Mouse (Mus musculus): ENCODE data around the gene Cdk14. TPM values are rescaled to one million over a fixed set of nuclear protein-coding genes. Genes with fewer than 3 reads are reported as not detected.
"Not testable (repeated sequence)": the region's sequence is repeated elsewhere in the genome, so short reads cannot be mapped to it uniquely, and the experiment has no call there.

Cdk14 gene
- total RNA-seq, 2 experiments from 2014 or later: 0.11 to 0.23 TPM

GRCm38 (mm10) chr5:5368389-5369164 is 51.5 kb downstream of the Cdk14 start:
- ATAC-seq (replicated peaks; ENCODE audit: low FRiP score, low TSS enrichment, poor library complexity, severe bottlenecking): no peak

GRCm38 (mm10) chr5:5367550-5367949 is 52.6 kb downstream of the Cdk14 start:
- no peak for ATAC-seq (replicated peaks; ENCODE audit: low FRiP score, low TSS enrichment, poor library complexity, severe bottlenecking)

GRCm38 (mm10) chr5:5365285-5366076 is 54.6 kb downstream of the Cdk14 start:
- no peak for ATAC-seq (replicated peaks; ENCODE audit: low FRiP score, low TSS enrichment, poor library complexity, severe bottlenecking)

- no peak for ATAC-seq (replicated peaks; ENCODE audit: low FRiP score, low TSS enrichment, poor library complexity, severe bottlenecking)
Measured at GRCm38 (mm10) chr5:5361684-5362083, 58.4 kb downstream of the Cdk14 start.

GRCm38 (mm10) chr5:5360338-5360737 is 59.8 kb downstream of the Cdk14 start:
- ATAC-seq (replicated peaks; ENCODE audit: low FRiP score, low TSS enrichment, poor library complexity, severe bottlenecking): no peak

GRCm38 (mm10) chr5:5359915-5360314 is 60.2 kb downstream of the Cdk14 start:
- no peak for ATAC-seq (replicated peaks; ENCODE audit: low FRiP score, low TSS enrichment, poor library complexity, severe bottlenecking)

GRCm38 (mm10) chr5:5359370-5359769 is 60.7 kb downstream of the Cdk14 start:
- no peak for ATAC-seq (replicated peaks; ENCODE audit: low FRiP score, low TSS enrichment, poor library complexity, severe bottlenecking)

GRCm38 (mm10) chr5:5358019-5358717 is 61.9 kb downstream of the Cdk14 start:
- no peak for ATAC-seq (replicated peaks; ENCODE audit: low FRiP score, low TSS enrichment, poor library complexity, severe bottlenecking)

- ATAC-seq (replicated peaks; ENCODE audit: low FRiP score, low TSS enrichment, poor library complexity, severe bottlenecking): no peak
Measured at GRCm38 (mm10) chr5:5354684-5355368, 65.3 kb downstream of the Cdk14 start.

GRCm38 (mm10) chr5:5353946-5354345 is 66.2 kb downstream of the Cdk14 start:
- ATAC-seq (replicated peaks; ENCODE audit: low FRiP score, low TSS enrichment, poor library complexity, severe bottlenecking): no peak

GRCm38 (mm10) chr5:5344646-5345045 is 75.5 kb downstream of the Cdk14 start:
- no peak for ATAC-seq (replicated peaks; ENCODE audit: low FRiP score, low TSS enrichment, poor library complexity, severe bottlenecking)

GRCm38 (mm10) chr5:5343741-5344140 is 76.4 kb downstream of the Cdk14 start:
- no peak for ATAC-seq (replicated peaks; ENCODE audit: low FRiP score, low TSS enrichment, poor library complexity, severe bottlenecking)

GRCm38 (mm10) chr5:5343267-5343666 is 76.8 kb downstream of the Cdk14 start:
- ATAC-seq (replicated peaks; ENCODE audit: low FRiP score, low TSS enrichment, poor library complexity, severe bottlenecking): no peak

- ATAC-seq (replicated peaks; ENCODE audit: low FRiP score, low TSS enrichment, poor library complexity, severe bottlenecking): no peak
Measured at GRCm38 (mm10) chr5:5342410-5343137, 77.5 kb downstream of the Cdk14 start.

GRCm38 (mm10) chr5:5341611-5342010 is 78.5 kb downstream of the Cdk14 start:
- no peak for ATAC-seq (replicated peaks; ENCODE audit: low FRiP score, low TSS enrichment, poor library complexity, severe bottlenecking)

- no peak for ATAC-seq (replicated peaks; ENCODE audit: low FRiP score, low TSS enrichment, poor library complexity, severe bottlenecking)
Measured at GRCm38 (mm10) chr5:5333916-5334315, 86.2 kb downstream of the Cdk14 start.

GRCm38 (mm10) chr5:5330926-5331460 is 89.1 kb downstream of the Cdk14 start:
- ATAC-seq (replicated peaks; ENCODE audit: low FRiP score, low TSS enrichment, poor library complexity, severe bottlenecking): no peak

GRCm38 (mm10) chr5:5329018-5329417 is 91.1 kb downstream of the Cdk14 start:
- not testable (repeated sequence) for ATAC-seq (replicated peaks; ENCODE audit: low FRiP score, low TSS enrichment, poor library complexity, severe bottlenecking)

- no peak for ATAC-seq (replicated peaks; ENCODE audit: low FRiP score, low TSS enrichment, poor library complexity, severe bottlenecking)
Measured at GRCm38 (mm10) chr5:5326716-5327115, 93.4 kb downstream of the Cdk14 start.

Measured in megakaryocyte-erythroid progenitor cell, adult 5-6 weeks (primary cell).